Mouse (Mus musculus) c-Kit-positive CD71-positive TER-119-negative erythroid progenitor cells, embryonic 14.5 days (primary cell): ENCODE measurements around the gene Zfp383.
"Not testable (repeated sequence)": the region's sequence is repeated elsewhere in the genome, so short reads cannot be mapped to it uniquely, and the experiment has no call there.

ENCODE experiments used
- DNase-seq: peaks from one replicate; pipeline ENCODE4 v3.0.0-alpha.2; 2013; ENCODE audit warnings: low read depth

Gene Zfp383

GRCm38 (mm10) chr7:29941027-29941426 lies 33.0 kb downstream of the Zfp383 start:
- no peak for DNase-seq

GRCm38 (mm10) chr7:29942740-29943139 lies 34.7 kb downstream of the Zfp383 start:
- no peak for DNase-seq

- DNase-seq = no peak
Observed at GRCm38 (mm10) chr7:29943720-29944119, 35.7 kb downstream of the Zfp383 start.

- DNase-seq = no peak
Observed at GRCm38 (mm10) chr7:29944201-29944600, 36.2 kb downstream of the Zfp383 start.

GRCm38 (mm10) chr7:29953086-29953485 lies 45.1 kb downstream of the Zfp383 start:
- peak; percentile 6 for DNase-seq

GRCm38 (mm10) chr7:29953513-29954401 lies 45.7 kb downstream of the Zfp383 start, which contains the start of gene Zfp74:
Zfp74 (minus strand) TSS chr7:29954089.
- peak; percentile 79 for DNase-seq

GRCm38 (mm10) chr7:29954731-29955130 lies 46.7 kb downstream of the Zfp383 start:
- DNase-seq = peak; percentile 77

- no peak for DNase-seq
Observed at GRCm38 (mm10) chr7:29956257-29956656, 48.2 kb downstream of the Zfp383 start.

- DNase-seq = no peak
Observed at GRCm38 (mm10) chr7:29958125-29958724, 50.2 kb downstream of the Zfp383 start.

GRCm38 (mm10) chr7:29959004-29959403 lies 51.0 kb downstream of the Zfp383 start:
- no peak for DNase-seq

GRCm38 (mm10) chr7:29965115-29965810 lies 57.2 kb downstream of the Zfp383 start:
- not testable (repeated sequence) for DNase-seq
